Mouse (Mus musculus) heart, postnatal 14 days (tissue): Measurements from ENCODE around the gene Upk3bl. TPM values are rescaled to one million over a fixed set of nuclear protein-coding genes. Genes with fewer than 3 reads are reported as not detected.
"Not testable (repeated sequence)": the region's sequence is repeated elsewhere in the genome, so short reads cannot be mapped to it uniquely, and the experiment has no call there.

Experiments
- DNase-seq, 2 experiments: peaks; one replicate each; pipeline ENCODE4 v3.0.0; 2021 to 2022
- intact Hi-C: fragments of 180-260 bp; cut with DNase I; formaldehyde crosslinking; loops from one replicate; pipeline ENCODE4 v1.15.1; 2025
- microRNA-seq, 2 experiments: library from miRNA; unstranded; fragments of <30 nt; microRNA quantifications; one replicate each; pipeline ENCODE4 v1.2.0; 2021 to 2022
- total RNA-seq, 2 experiments: library from RNA; stranded (reverse); gene quantifications; 2 replicates each; pipeline ENCODE4 v1.2.3; 2021

Gene Upk3bl
- total RNA-seq, 2 experiments from 2014 or later: not detected

- DNase-seq: no peak
- intact Hi-C loops: no loop called here
Measured at GRCm38 (mm10) chr5:136084144-136084881, 30.0 kb downstream of the Upk3bl start.

DNA sequence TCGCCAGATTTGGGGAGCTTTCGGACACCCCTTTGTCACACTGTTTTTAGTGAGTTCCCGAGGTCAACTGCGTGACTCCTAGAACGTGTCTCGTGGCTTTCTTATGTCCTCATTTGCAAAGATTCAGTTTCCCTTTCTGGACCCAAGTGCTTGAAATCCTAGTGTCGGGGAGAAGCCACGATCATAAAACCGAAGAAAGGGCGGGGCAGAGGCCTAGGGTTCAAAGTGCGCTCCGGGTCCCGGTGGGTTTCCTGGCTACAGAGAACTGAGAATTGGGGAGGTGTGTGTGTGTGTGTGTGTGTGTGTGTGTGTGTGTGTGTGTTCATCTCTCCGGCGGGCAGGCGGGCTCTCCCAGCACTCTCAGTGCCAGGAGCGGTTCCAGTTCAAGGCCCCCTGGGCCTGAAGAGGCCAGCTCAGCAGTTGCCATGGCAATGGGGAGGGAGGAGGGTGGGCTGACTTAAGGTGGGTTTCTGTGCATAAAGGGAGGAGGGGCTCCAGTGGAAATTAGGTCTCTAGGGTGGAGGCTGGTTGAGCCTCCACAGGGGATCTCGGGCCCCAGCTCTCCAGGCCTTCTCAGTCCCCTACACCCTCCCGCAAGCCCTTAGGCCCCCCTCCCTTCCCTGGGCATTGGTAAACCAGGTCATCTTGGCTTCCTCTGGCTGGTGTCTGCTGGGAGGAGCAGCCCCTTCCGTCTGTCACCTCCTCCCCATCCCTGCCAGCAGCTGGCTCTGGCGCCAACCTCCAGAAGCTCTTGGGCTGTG, 30.8 kb downstream of the Upk3bl start:
- DNase-seq: no peak
- intact Hi-C loops: no loop called here

DNA sequence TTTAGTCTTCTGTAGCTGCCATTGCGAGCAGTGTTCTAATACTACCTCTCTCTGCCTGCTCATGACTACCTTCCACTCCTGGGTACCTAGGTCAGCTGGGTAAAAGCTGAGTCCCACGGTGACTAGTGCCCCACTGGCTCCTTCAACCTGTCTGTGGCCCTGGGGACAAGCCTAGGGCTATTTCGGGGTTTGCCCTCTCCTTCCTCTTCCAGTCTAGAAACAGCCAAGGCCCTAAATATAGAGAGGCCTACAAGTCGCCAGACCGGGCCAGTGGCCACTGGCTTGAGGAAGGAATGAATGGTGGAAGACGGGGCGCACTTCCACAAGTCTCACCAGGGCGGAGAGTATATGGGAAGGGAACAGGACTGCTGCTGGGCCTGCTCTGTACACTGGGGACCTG, 32.0 kb downstream of the Upk3bl start:
- intact Hi-C loops: no loop called here
- DNase-seq: no peak

GRCm38 (mm10) chr5:136088821-136089575, 34.7 kb downstream of the Upk3bl start:
- DNase-seq: no peak
- intact Hi-C loops: loop anchor here (2.0 kb wide), 1 partner anchor 44 kb away; no protein-coding TSS in a partner anchor

- intact Hi-C loops: no loop called here
- DNase-seq: no peak
Measured at GRCm38 (mm10) chr5:136091927-136092326, 37.6 kb downstream of the Upk3bl start.

DNA sequence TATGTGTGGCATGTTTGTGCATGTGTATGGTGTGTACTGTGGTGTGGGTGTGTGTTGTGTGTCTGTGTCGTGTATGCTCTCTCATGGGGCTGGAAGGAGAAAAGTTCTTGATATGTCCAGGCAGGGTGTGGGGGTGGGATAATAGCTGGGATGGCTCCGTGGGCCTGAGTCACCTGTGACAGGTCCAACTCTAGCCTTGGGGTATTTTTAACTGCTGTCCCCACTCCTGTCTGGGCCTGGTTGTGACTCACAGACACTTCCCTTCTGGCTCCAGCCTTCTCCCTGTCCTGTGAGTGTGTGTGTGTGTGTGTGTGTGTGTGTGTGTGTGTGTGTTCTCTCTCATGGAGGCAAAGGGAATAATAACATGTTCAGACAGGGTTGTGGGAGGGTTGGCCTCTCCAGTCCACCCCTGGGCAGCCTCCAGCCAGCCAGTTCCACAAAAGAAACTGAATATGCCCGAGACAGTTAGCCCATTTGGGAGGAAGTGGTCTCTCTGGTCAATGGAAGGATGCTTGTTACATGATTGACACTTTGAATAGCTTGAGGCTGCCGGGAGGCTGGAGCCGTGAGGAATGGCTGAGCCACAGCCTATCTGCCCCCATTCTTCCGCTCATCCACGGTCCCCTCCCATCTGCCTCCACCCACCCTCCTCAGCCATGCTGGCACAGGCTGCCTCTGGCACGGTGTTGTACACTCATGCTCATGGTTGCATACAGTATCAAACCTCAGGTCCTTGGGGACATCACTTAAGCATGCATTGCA, 40.1 kb downstream of the Upk3bl start:
- intact Hi-C loops: no loop called here
- no peak for DNase-seq

DNA sequence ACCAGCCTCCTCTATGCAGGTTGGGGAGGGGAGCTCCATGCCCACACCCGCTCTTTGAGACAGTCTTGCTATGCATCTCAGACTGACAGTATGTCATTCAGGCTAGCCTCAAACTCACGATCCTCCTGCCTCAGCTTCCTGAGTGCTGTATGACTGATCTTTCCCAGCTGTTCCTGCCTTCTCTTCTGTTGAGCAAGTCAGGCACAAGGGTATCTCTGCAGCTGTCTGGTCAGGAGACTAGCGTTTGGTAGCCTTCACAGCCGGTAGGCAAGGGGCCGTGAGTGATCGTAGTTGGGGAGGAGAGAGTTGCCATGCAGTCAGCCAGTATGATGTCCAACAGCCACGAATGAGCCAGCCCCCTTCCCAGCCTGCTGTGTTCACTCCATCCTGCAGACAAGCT, 40.8 kb downstream of the Upk3bl start:
- DNase-seq: no peak
- intact Hi-C loops: no loop called here

GRCm38 (mm10) chr5:136098536-136098935, 44.2 kb downstream of the Upk3bl start:
- intact Hi-C loops: no loop called here

DNA sequence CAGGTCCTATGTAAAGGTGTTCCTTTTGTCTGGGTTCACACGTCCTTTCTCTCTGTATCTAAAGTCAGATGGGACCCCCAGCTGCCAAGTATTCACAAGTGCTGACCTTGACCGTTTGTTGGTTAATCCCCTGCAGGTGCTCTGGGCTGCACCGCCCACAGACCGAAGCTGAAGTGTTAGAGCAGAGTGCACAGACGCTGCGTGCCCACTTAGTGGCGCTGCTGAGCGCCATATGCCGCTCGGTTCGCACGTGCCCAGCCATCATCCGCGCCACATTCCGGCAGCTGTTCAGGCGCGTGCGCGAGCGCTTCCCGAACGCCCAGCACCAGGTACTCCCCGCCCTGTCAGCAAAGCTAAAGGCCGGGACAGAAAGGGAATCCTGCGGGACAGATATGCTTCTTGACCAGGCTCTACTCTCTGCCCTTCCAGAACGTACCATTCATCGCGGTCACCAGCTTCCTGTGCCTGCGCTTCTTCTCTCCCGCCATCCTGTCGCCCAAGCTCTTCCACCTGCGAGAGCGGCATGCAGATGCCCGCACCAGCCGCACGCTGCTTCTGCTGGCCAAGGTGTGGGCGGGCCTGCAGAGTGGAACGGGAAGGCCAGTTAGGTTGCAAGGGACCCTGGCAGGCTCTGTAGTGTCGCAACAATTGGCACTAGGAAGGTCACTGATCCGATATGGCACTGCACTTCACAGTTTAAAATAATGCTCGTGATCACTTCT, 48.0 kb downstream of the Upk3bl start:
- DNase-seq: peak; percentile 74 to 77
- intact Hi-C loops: loop anchor here (2.0 kb wide), 1 partner anchor 85 kb away; no protein-coding TSS in a partner anchor

More at GRCm38 (mm10) chr5:136098536-136098935, 44.2 kb downstream of the Upk3bl start:
- DNase-seq: no peak

- DNase-seq: peak in 1 of 2 experiments; percentile 30
- intact Hi-C loops: no loop called here
Measured at GRCm38 (mm10) chr5:136104511-136104910, 50.2 kb downstream of the Upk3bl start.

GRCm38 (mm10) chr5:136108486-136108885, 54.2 kb downstream of the Upk3bl start:
- DNase-seq: no peak
- intact Hi-C loops: no loop called here

DNA sequence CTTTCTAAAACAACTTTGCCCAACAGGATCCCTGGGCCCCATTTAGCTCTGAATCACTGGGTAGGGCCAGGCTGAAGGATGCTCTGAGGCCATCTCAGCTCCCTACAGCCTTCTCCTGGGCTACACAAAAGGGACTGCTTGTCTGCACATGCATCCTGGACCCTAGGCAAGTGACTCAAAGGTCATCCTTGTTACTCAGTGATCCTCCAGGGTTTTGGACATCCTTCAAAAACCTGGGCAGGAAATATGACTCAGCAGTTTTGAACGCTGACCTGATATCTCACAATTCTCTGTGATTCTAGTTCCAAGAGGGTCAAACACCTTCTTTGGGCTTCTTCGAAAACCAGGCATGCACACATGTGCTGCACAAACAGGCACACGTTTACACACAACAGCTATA, 54.8 kb downstream of the Upk3bl start:
- intact Hi-C loops: no loop called here

GRCm38 (mm10) chr5:136113546-136113945, 59.3 kb downstream of the Upk3bl start:
- not testable (repeated sequence) for DNase-seq

More for the DNA sequence above, 54.8 kb downstream of the Upk3bl start:
- no peak for DNase-seq

More at GRCm38 (mm10) chr5:136113546-136113945, 59.3 kb downstream of the Upk3bl start:
- intact Hi-C loops: not testable (repeated sequence)

Small RNA genes within 50 kb of the gene (microRNA-seq; reads per million reads assigned to microRNA genes)
- 0 to 0.36 reads per million in 2 experiments for gene Mir7035

Other genes with a start within 250 kb of the Upk3bl start
- gene Srrm3, start 247.6 kb upstream of the Upk3bl start, total RNA-seq: under 1 TPM in 1 of 2 experiments, not detected in 1; 0.10 TPM
- gene Hspb1, start 166.6 kb upstream of the Upk3bl start, total RNA-seq: 100 to 1,000 TPM; 271 to 306 TPM
- 100 to 1,000 TPM; 284 to 301 TPM for gene Ywhag, start 119.9 kb upstream of the Upk3bl start, total RNA-seq
- gene Ssc4d, start 80.0 kb upstream of the Upk3bl start, total RNA-seq: 1 to 10 TPM in 1 of 2 experiments, under 1 TPM in 1; 0.41 to 1.3 TPM
- not detected for gene Zp3, start 74.4 kb upstream of the Upk3bl start, total RNA-seq
- 1 to 10 TPM; 8.5 to 8.9 TPM for gene Dtx2, start 59.7 kb upstream of the Upk3bl start, total RNA-seq
- 10 to 100 TPM; 24.8 to 26.5 TPM for gene Upk3b, start 16.0 kb upstream of the Upk3bl start, total RNA-seq
- gene Rasa4, start 29.4 kb downstream of the Upk3bl start, total RNA-seq: 1 to 10 TPM; 6.6 to 8.3 TPM
- 10 to 100 TPM; 61.5 to 63.4 TPM for gene Polr2j, start 62.1 kb downstream of the Upk3bl start, total RNA-seq
- 1 to 10 TPM; 6.5 to 7.0 TPM for gene Lrwd1, start 81.6 kb downstream of the Upk3bl start, total RNA-seq
- 1 to 10 TPM; 4.6 to 6.0 TPM for gene Alkbh4, start 81.7 kb downstream of the Upk3bl start, total RNA-seq
- 1 to 10 TPM; 2.3 to 3.4 TPM for gene Orai2, start 116.2 kb downstream of the Upk3bl start, total RNA-seq
- 10 to 100 TPM; 20.3 to 21.7 TPM for gene Prkrip1, start 144.5 kb downstream of the Upk3bl start, total RNA-seq
- gene Sh2b2, start 192.1 kb downstream of the Upk3bl start, total RNA-seq: 1 to 10 TPM; 1.6 TPM